Mouse (Mus musculus) kidney, postnatal 14 days (tissue): ENCODE measurements at regions not wholly inside any gene's neighbourhood (a gene's known extent, or its start where the extent isn't known, plus 50 kb on each side); places are given as distances from the start of the nearest gene placed in this dataset.
A peak's percentile ranks its signal among the peaks of the same experiment; 100 is the strongest.
"Not testable (repeated sequence)": the region's sequence is repeated elsewhere in the genome, so short reads cannot be mapped to it uniquely, and the experiment has no call there.

ENCODE experiments used
- DNase-seq: peaks from one replicate; pipeline ENCODE4 v3.0.0; 2022; ENCODE audit warnings: mixed read lengths

GRCm38 (mm10) chr9:32940919-32941767 lies 305.1 kb downstream of the Ets1 start:
- no peak for DNase-seq

GRCm38 (mm10) chr9:32941768-32942030 lies 305.7 kb downstream of the Ets1 start:
- no peak for DNase-seq

- no peak for DNase-seq
These were observed 311.2 kb downstream of the Ets1 start for GRCm38 (mm10) chr9:32947221-32947620.

GRCm38 (mm10) chr9:32949036-32949435 lies 313.0 kb downstream of the Ets1 start:
- DNase-seq: peak; percentile 73

- DNase-seq: no peak
These were observed 322.7 kb downstream of the Ets1 start for GRCm38 (mm10) chr9:32958716-32959115.

- DNase-seq: not testable (repeated sequence)
These were observed 323.4 kb downstream of the Ets1 start for GRCm38 (mm10) chr9:32959468-32959867.

GRCm38 (mm10) chr9:32962679-32963205 lies 326.7 kb downstream of the Ets1 start:
- no peak for DNase-seq

- DNase-seq: peak; percentile 40
These were observed 332.4 kb downstream of the Ets1 start for GRCm38 (mm10) chr9:32968446-32968845.

GRCm38 (mm10) chr9:32971421-32971820 lies 335.4 kb downstream of the Ets1 start:
- DNase-seq: no peak

- DNase-seq: no peak
These were observed 335.9 kb downstream of the Ets1 start for GRCm38 (mm10) chr9:32971926-32972325.

- no peak for DNase-seq
These were observed 336.5 kb downstream of the Ets1 start for GRCm38 (mm10) chr9:32972431-32973052.

- no peak for DNase-seq
These were observed 341.7 kb downstream of the Ets1 start for GRCm38 (mm10) chr9:32977732-32978131.

GRCm38 (mm10) chr9:32980846-32981245 lies 344.8 kb downstream of the Ets1 start:
- DNase-seq: no peak

GRCm38 (mm10) chr9:32983182-32983581 lies 347.2 kb downstream of the Ets1 start:
- DNase-seq: no peak

GRCm38 (mm10) chr9:32986836-32987673 lies 351.0 kb downstream of the Ets1 start:
- DNase-seq: peak; percentile 43

- no peak for DNase-seq
These were observed 353.0 kb downstream of the Ets1 start for GRCm38 (mm10) chr9:32989006-32989405.

- DNase-seq: no peak
These were observed 362.3 kb downstream of the Ets1 start for GRCm38 (mm10) chr9:32998323-32998722.

GRCm38 (mm10) chr9:33000691-33001164 lies 364.7 kb downstream of the Ets1 start:
- peak; percentile 24 for DNase-seq

- no peak for DNase-seq
These were observed 365.3 kb downstream of the Ets1 start for GRCm38 (mm10) chr9:33001165-33001949.

GRCm38 (mm10) chr9:33003880-33004279 lies 367.9 kb downstream of the Ets1 start:
- no peak for DNase-seq

GRCm38 (mm10) chr9:33004536-33004935 lies 368.5 kb downstream of the Ets1 start:
- DNase-seq: no peak

GRCm38 (mm10) chr9:33007456-33008063 lies 371.5 kb downstream of the Ets1 start:
- DNase-seq: peak; percentile 7
